Mouse (Mus musculus) ES-E14 (cell line): ENCODE results near the gene Efr3b. TPM values are rescaled to one million over a fixed set of nuclear protein-coding genes. Genes with fewer than 3 reads are reported as not detected.
"Not testable (repeated sequence)": the region's sequence is repeated elsewhere in the genome, so short reads cannot be mapped to it uniquely, and the experiment has no call there.

Experiments used
- DNase-seq: peaks from one replicate; pipeline ENCODE4 v3.0.0-alpha.2; 2013; ENCODE audit warnings: low read depth, low spot score
- H3K27ac ChIP-seq: 2 replicates; pipeline ENCODE4 v1.5.1; 2012; ENCODE audit warnings: low read depth, mild to moderate bottlenecking, low read length, moderate library complexity, mixed read lengths; ENCODE audit not compliant: poor library complexity, insufficient read depth, severe bottlenecking
- H3K36me3 ChIP-seq: 2 replicates; pipeline ENCODE4 v1.6.1; 2012; ENCODE audit warnings: mild to moderate bottlenecking, low read length, moderate library complexity, mixed read lengths; ENCODE audit not compliant: control insufficient read depth, poor library complexity, insufficient read depth, severe bottlenecking
- H3K4me1 ChIP-seq, 2 experiments: fragments of 150-350 bp in 1 of 2; sonication (generic) in 1 of 2; 2 replicates each; pipeline ENCODE4 v1.6.1; 2012; ENCODE audit warnings: low read length in 2 of 2, mild to moderate bottlenecking in 1 of 2, mixed read lengths in 1 of 2; ENCODE audit not compliant: control insufficient read depth in 2 of 2, insufficient read depth in 2 of 2, poor library complexity in 1 of 2
- H3K4me3 ChIP-seq, 2 experiments: fragments of 150-350 bp in 1 of 2; sonication (generic) in 1 of 2; 2 replicates each; pipeline ENCODE4 v1.5.1; 2012; ENCODE audit warnings: low read length in 2 of 2, low read depth in 1 of 2, mild to moderate bottlenecking in 1 of 2, mixed read lengths in 1 of 2; ENCODE audit not compliant: insufficient read depth in 1 of 2, poor library complexity in 1 of 2, severe bottlenecking in 1 of 2
- H3K9ac ChIP-seq: 2 replicates; pipeline ENCODE4 v1.6.1; 2012; ENCODE audit warnings: low read depth, mild to moderate bottlenecking, low read length, mixed read lengths; ENCODE audit not compliant: poor library complexity, insufficient read depth, severe bottlenecking
- H3K9me3 ChIP-seq: fragments of 150-350 bp; sonication (generic); 2 replicates; pipeline ENCODE4 v1.6.1; 2012; ENCODE audit warnings: low read depth, mild to moderate bottlenecking, low read length; ENCODE audit not compliant: control insufficient read depth, insufficient read depth
- CHD2 ChIP-seq: IDR thresholded peaks from 2 replicates; pipeline ENCODE4 v1.6.1; 2014; ENCODE audit warnings: mild to moderate bottlenecking, low read depth, low read length, inconsistent platforms
- HCFC1 ChIP-seq: IDR thresholded peaks from 2 replicates; pipeline ENCODE4 v1.6.1; 2012; ENCODE audit warnings: low read length, inconsistent platforms, borderline replicate concordance; ENCODE audit not compliant: insufficient read depth
- MAFK ChIP-seq: IDR thresholded peaks from 2 replicates; pipeline ENCODE4 v1.6.1; 2014; ENCODE audit warnings: mild to moderate bottlenecking, low read depth, low read length, inconsistent platforms; ENCODE audit not compliant: insufficient read depth
- ZC3H11A ChIP-seq: IDR thresholded peaks from 2 replicates; pipeline ENCODE4 v1.6.1; 2012; ENCODE audit warnings: low read depth, mild to moderate bottlenecking, inconsistent platforms, low read length, borderline replicate concordance
- ZNF384 ChIP-seq: IDR thresholded peaks from 2 replicates; pipeline ENCODE4 v1.6.1; 2012; ENCODE audit warnings: low read depth, low read length, inconsistent platforms
- in situ Hi-C, 2 experiments: fragments of 600-800 bp; cut with MboI; formaldehyde crosslinking; loops; one replicate each; pipeline ENCODE4 v1.15.1; 2025; ENCODE audit warnings: low sequenced_read_pairs in 2 of 2, inconsistent platforms in 1 of 2; ENCODE audit not compliant: unreplicated experiment in 2 of 2
- total RNA-seq: library from RNA; depleted of rRNA; stranded (reverse); fragments of 300-350 nt; gene quantifications from 2 replicates; pipeline ENCODE4 v1.2.3, GENCODE M21; 2012

The Efr3b gene
- total RNA-seq, 1 experiment, result 5.1 TPM

DNA sequence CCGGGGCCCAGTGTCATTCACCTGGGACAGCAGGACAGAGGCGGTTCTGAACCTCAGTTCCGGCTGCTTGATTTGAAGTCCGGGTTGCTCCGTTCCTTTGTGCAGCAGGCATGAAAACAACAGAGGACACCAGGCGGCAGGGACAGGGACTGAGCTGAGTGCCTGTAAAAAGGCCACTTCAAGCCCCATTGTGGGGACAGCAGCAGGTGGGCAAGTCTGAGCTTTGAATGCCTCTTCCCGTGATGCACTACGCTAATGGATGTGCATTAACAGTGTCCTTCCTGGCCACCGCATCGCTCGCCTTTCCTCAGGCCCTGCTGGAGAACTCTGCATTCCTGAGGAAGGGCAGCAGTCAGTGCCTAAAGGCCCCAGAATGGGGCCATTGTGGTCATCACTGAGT is 96.7 kb downstream of the Efr3b start:
- Histone ChIP-seq H3K36me3 (no peaks in the 10 kb centered on the region), H3K27ac (no peak overlapping the region), H3K9me3 (no peaks in the 10 kb centered on the region), H3K9ac (no peak overlapping the region), H3K4me3 (0 out of 4 replicates have a peak overlapping the region, but pooled peaks of 1 of the 2 experiments have one; percentile 20), H3K4me1 (peaks cover 3 to 4% of the 10 kb centered on the region in 2 experiments; a peak in 1 of 4 replicates)
- DNase-seq, result no peak
- in situ Hi-C loops, result no loop called here
- no peak for TF ChIP-seq ZNF384
- TF ChIP-seq HCFC1, result no peak
- no peak for TF ChIP-seq ZC3H11A
- no peak for TF ChIP-seq CHD2
- no peak for TF ChIP-seq MAFK

DNA sequence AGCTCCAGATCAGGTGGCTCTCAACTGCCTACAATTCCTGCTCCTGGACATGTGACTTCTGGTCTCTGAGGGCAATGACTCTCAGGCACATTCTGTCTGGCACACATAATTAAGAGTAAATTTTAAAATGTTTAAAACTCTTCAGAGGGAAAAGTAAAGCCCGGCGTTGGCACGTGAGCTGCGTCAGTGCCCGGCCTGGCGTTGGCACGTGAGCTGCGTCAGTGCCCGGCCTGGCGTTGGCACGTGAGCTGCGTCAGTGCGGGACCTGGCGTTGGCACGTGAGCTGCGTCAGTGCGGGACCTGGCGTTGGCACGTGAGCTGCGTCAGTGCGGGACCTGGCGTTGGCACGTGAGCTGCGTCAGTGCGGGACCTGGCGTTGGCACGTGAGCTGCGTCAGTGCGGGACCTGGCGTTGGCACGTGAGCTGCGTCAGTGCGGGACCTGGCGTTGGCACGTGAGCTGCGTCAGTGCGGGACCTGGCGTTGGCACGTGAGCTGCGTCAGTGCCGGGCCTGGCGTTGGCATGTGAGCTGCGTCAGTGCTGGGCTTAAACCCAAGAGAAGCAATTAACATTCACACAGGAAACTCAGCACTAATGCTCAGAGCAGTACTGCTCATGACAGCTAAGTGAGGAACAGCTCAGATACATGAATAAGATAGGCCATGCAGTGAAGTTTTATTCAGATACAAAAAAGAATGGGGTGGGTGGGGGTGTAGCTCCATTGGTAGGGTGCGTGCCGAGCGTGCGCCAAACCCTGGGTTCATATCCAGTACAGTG is 108.4 kb downstream of the Efr3b start:
- in situ Hi-C loops, H3K36me3 ChIP-seq, H3K9me3 ChIP-seq, H3K9ac ChIP-seq, DNase-seq, H3K4me1 ChIP-seq, H3K27ac ChIP-seq, H3K4me3 ChIP-seq: not testable (repeated sequence)

DNA sequence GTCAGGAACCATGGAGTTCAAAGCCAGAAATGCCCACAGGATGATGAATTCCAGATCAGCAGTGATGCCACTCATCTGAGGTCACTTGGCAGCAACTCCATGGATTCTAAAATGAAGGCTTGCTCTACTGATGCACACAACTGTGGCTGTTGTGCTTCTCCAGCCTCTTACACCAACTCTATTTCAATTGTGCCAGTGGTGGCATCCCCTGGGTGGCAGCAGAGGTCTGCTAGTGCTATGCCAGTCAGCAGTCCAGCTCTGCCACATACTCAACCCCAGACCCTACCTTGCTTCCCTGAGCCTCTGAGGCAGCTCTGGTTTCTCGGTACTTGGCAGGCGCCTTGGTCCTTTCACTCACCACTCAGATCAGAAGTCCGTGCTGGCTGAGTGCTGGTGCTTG is 109.9 kb downstream of the Efr3b start:
- Histone ChIP-seq H3K4me3 (no peak overlapping the region), H3K4me1 (no peaks in the 10 kb centered on the region), H3K9me3 (no peaks in the 10 kb centered on the region), H3K36me3 (no peaks in the 10 kb centered on the region), H3K27ac (no peak overlapping the region), H3K9ac (no peak overlapping the region)
- DNase-seq, result no peak
- no peak for TF ChIP-seq ZNF384
- in situ Hi-C loops, result loop anchor here in 1 of 2 experiments (5.0 kb wide), 1 partner anchor 148 kb away; no protein-coding TSS in a partner anchor

DNA sequence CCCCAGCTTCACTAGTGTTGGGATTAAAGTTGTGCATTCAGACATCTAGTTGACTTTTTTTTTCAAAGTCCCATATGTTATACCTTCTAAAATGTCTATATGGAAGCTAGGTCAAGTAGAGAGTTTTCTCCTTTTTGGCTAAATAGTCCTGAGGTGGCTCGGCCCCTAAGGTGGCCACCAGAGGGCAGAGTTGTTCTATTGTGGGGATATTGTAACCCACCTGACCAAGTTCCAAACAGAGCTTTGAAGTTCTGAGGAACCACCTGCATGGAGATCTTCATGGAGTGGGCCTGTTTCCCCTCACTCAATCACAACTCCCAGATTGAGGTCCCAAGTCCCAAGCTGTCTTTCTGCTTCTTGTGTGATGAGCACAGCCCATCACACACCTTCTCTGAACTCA is 112.6 kb downstream of the Efr3b start:
- Histone ChIP-seq H3K9ac (no peak overlapping the region), H3K27ac (no peak overlapping the region), H3K4me1 (no peaks in the 10 kb centered on the region; a peak in 1 of 4 replicates), H3K9me3 (no peaks in the 10 kb centered on the region), H3K4me3 (no peak overlapping the region), H3K36me3 (no peaks in the 10 kb centered on the region)
- in situ Hi-C loops, result loop anchor here in 1 of 2 experiments (5.0 kb wide), 1 partner anchor 151 kb away; no protein-coding TSS in a partner anchor
- TF ChIP-seq ZC3H11A (peak; percentile 92), HCFC1 (no peak)
- DNase-seq, result peak; percentile 54

DNA sequence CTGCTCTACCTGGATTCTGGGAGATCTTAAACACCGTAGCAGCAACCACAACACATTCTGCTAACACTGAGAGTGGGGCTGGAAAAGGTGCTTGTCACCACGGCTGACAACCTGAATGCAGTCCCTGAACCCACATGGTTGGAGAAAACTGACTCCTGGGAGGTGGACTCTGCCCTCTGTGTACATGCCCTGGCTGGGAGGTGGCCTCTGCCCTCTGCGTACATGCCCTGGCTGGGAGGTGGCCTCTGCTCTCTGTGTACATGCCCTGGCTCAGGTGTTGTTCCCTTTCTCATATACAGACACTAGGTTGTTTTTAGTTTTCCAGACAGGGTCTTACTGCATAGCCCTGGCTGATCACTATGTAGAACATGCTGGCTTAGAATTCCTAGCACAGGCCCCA is 119.3 kb downstream of the Efr3b start:
- Histone ChIP-seq H3K9ac (no peak overlapping the region), H3K9me3 (no peaks in the 10 kb centered on the region), H3K27ac (no peak overlapping the region), H3K36me3 (no peaks in the 10 kb centered on the region), H3K4me1 (peaks cover 0 to 2% of the 10 kb centered on the region in 2 experiments; a peak in 2 of 4 replicates), H3K4me3 (no peak overlapping the region)
- in situ Hi-C loops, result no loop called here
- no peak for TF ChIP-seq HCFC1
- TF ChIP-seq CHD2, result no peak
- TF ChIP-seq MAFK, result no peak
- TF ChIP-seq ZNF384, result no peak
- TF ChIP-seq ZC3H11A, result no peak
- DNase-seq, result no peak
